Mouse (Mus musculus) adrenal gland, adult (tissue): Measurements from ENCODE around the gene Map4k2.
"Not testable (repeated sequence)": the region's sequence is repeated elsewhere in the genome, so short reads cannot be mapped to it uniquely, and the experiment has no call there.

Experiments
- DNase-seq, 2 experiments: peaks; one replicate each; pipeline ENCODE4 v3.0.0; 2022 to 2023; ENCODE audit warnings: low spot score in 1 of 2; ENCODE audit not compliant: inconsistent age in 2 of 2

Map4k2 gene

DNA sequence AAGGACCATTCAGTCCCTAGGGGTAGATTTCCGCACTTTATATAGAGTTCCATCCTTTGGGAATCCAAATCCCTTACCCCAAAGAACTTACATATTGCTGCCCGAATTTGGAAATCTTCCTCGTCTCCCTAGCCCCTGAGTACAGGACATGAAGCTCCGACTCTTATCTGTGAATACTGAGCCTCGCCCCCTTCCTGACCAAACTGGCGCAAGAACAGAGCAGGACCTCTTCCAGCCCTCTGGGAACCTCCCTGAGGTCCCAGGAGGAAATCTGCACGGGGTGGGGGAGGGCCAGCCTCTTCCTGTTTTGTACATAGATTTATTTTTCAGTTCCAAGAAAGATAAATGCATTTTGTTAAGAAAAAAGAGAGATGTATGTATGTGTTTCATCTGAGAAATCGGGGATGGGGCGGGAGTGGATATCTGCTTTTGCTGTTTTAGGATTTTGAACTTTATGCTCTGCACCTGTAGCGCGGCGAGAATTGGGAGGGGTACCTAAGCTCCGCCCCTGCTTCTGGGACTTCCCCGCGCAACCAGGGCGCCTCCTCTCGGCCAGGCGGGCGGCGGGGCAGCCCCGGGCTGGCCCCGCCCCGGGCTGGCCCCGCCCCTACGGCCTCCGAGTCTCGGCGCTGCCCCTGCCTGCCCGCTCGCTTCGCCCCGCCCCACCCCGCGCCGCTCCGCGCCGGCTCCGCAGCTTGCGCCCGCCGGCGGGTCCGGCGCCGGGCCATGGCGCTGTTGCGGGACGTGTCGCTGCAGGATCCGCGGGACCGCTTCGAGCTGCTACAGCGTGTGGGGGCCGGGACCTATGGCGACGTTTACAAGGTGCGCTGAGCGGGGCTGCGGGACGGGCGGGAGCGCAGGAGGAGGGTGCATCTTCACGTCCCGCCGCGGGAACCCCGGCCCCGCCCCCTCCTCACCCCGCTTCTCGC, at the start of gene Map4k2:
Map4k2 (plus strand) TSS at position 612 of the 929 bp plus-strand sequence.
- peak; percentile 91 to 96 for DNase-seq

DNA sequence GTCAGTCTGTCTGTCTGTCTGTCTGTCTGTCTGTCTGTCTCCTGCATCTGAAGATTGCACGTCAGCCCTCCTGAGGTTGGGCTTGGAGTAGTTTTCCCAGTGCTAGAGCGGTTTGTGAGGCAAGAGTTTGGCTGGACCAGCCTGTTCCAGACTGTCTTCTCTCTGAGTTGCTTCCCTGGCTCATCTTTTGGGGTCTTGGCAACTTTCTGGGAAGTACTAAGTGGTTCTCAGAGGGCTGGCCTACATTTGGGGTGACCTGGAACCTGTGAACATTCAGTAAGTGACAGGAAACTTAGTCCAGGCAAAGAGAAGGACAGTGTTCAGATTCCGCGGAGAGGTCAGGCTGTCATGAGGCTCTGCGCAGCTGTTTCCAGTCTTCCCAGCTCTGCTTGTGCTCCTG, 48.7 kb upstream of the Map4k2 start:
- DNase-seq: peak in 1 of 2 experiments; percentile 60

GRCm38 (mm10) chr19:6294301-6294700, 46.6 kb upstream of the Map4k2 start:
- DNase-seq: peak in 1 of 2 experiments; percentile 38

- DNase-seq: peak in 1 of 2 experiments; percentile 66
Observed at GRCm38 (mm10) chr19:6296551-6297210, 44.3 kb upstream of the Map4k2 start.

DNA sequence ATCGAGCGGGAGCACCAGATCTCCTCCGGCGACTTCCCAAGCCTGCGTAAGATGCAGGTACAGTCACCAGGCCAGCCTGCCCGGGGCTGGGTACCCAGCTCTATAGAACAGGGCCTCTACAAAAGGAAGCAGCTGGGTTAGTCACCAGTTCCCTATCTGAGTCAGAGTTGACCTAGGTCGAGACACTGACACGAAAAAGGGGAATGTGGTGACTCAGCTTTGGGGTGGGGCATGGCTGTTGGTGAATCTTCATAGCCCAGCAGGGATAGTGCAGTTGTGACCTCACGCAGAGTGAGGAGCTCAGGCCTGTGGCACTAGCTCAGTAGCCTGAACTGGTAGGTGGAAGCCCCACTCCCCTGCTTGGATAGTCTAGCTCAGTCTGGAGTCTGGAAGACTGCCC, 43.3 kb upstream of the Map4k2 start:
- peak; percentile 93 to 96 for DNase-seq

DNA sequence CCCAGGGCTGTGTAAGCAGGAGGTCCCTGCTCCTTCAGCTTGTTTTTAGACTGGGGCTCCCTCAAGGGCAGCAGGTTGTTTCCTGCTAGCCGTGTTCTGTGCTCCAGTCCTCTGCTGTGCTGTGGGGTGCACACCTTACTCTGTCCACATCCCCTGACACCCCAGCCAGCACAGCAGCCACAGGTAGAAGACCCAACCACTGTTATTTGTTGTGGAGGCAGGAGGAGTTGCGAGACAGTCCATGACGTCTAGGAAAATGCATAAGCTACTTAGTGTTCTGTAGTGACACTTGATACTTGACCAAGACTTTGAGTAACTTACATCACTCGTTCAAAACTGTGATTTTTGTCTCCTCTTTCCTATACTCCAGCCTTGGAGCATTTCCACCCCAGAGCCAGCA, 41.9 kb upstream of the Map4k2 start:
- peak in 1 of 2 experiments; percentile 38 for DNase-seq

DNA sequence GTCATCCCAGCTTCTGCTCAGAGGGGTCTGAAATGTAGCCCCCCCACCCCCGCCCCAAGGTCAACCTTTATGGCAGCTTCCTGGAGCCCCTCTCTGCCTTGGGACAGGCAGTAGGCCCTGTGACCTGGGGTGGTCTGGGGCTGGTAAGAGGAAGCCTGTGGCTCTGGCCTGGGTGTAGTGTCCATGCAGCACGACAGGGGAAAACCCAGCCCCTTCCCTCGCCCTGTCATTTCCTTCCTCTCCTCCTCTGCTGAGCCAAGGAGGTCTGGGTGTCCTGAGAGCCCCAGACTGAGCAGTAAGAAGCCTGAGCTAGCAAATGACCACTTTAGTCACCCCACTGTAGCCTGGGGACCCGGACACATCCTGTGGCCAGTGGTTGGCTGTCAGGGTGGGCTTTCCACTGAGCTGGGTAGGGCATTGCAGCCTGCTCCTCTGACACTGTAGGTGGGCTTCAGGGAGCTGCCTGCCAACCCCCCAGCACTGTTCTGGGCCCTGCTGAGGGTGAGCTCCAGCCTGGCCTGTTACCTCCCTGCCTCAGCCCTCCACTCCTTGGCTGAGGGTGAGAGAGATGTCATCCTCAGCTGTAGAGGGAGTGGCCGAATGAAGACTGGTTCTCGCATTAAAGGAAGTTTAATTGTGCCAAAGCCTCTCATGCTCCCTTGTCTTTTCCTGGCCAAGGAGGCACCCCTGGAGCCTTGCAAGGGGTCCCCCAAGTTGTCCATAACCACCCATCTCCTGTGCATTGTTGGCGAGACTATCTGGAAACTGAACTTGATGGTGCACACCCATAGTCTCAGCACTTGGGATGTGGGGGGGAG, 41.3 kb upstream of the Map4k2 start:
- peak in 1 of 2 experiments; percentile 64 for DNase-seq

GRCm38 (mm10) chr19:6300402-6300841, 40.5 kb upstream of the Map4k2 start:
- DNase-seq: peak in 1 of 2 experiments; percentile 66

DNA sequence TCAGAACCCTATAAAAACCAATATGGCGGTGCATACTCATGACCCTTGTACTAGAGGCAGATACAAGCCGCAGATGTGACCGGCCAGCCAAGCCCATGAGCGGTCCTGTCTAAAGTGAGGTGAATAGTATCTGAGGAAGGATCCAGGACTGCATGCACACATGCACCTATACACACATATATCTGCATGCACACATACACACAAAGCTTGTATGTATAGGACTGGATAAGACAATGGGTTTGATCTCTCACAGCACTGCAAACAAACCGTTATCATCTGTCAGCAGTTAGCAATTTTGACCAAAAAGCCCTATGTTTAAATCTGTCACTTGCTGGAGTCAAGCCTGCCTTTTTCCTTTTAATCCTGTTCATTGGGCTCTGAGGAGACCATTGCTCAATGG, 38.8 kb upstream of the Map4k2 start:
- DNase-seq: no peak

GRCm38 (mm10) chr19:6302522-6302921, 38.4 kb upstream of the Map4k2 start:
- DNase-seq: no peak

DNA sequence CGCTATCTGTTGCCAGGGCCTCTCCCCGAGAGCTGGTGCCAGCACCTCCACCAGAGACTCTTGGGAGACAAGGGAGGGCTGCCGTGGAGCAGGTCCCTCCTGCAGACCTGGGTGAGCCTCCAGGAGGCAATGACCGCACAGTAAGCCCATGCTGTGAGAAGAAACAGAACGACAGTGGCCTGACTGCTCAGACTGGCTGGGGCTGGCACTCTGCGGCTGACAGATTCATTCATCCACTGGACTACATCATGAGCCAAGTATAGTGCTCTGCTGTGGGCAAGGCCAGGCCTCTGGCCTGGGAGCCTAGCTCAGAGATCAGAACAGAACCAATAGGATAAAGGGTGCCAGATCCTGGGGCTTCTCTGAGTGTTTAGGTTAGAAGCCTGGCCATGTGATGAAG, 37.1 kb upstream of the Map4k2 start:
- no peak for DNase-seq

DNA sequence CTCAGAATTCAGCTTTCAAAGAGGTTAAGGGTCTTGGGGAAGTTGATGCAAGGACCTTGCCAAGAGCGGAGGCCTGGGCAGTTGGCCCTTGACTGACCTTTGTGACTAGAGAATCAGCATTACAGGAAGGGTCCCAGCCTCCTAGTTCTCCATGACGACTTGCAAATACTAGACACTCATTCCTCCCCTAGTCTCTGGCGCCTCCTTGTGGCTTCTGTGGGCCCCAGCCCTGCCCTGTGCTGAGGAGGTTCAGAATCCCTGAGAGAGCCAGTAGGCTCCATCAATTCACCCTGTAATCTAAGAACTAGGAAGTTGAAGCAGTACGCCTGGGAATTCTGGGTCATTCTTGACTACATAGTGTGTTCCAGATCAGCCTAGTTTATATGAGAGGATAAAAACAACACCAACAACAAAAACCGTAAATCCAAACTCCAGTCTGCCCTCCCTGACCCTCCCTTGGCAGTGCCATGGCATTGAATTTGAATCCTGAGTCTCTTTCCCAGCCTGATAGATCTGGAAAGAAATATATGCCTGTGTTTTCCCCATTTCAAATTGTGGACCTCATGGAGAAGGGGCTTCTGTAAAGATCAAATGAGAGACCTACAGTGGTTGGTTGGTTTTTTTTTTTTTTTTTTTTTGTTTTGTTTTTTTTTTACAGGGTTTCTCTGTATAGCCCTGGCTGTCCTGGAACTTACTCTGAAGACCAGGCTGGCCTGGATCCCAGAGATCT, 36.0 kb upstream of the Map4k2 start:
- DNase-seq: peak; percentile 92 to 97

- peak in 1 of 2 experiments; percentile 75 for DNase-seq
Observed at GRCm38 (mm10) chr19:6305517-6306115, 35.3 kb upstream of the Map4k2 start.

GRCm38 (mm10) chr19:6306137-6306551, 34.8 kb upstream of the Map4k2 start, which contains the start of gene Cdc42bpg:
Gene Cdc42bpg (plus strand): TSS chr19:6306456.
- peak; percentile 93 to 97 for DNase-seq

GRCm38 (mm10) chr19:6306586-6306985, 34.3 kb upstream of the Map4k2 start:
- peak; percentile 85 to 90 for DNase-seq

GRCm38 (mm10) chr19:6307733-6308531, 33.0 kb upstream of the Map4k2 start:
- DNase-seq: peak; percentile 75 to 80

DNA sequence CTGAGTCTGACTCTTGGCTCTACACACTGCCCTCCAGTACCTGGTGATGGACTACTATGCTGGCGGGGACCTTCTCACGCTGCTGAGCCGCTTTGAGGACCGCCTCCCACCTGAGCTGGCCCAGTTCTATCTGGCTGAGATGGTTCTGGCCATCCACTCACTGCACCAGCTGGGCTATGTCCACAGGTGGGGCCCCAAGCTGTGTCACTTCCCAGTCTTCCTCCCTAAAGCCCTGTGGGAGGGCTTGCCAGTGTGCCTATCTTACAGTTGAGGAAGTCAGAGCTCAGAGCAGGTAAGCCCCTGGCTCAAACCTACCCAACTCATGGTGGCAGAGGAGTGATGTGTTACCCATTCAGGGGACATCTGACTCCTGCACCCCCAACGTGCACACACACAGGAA, 30.8 kb upstream of the Map4k2 start:
- no peak for DNase-seq

- DNase-seq: not testable (repeated sequence)
Observed at GRCm38 (mm10) chr19:6311783-6312182, 29.2 kb upstream of the Map4k2 start.

GRCm38 (mm10) chr19:6313796-6314195, 27.1 kb upstream of the Map4k2 start:
- DNase-seq: no peak
